16 mouse cellular contexts compared by ENCODE assay signal in the genomic region with DNA sequence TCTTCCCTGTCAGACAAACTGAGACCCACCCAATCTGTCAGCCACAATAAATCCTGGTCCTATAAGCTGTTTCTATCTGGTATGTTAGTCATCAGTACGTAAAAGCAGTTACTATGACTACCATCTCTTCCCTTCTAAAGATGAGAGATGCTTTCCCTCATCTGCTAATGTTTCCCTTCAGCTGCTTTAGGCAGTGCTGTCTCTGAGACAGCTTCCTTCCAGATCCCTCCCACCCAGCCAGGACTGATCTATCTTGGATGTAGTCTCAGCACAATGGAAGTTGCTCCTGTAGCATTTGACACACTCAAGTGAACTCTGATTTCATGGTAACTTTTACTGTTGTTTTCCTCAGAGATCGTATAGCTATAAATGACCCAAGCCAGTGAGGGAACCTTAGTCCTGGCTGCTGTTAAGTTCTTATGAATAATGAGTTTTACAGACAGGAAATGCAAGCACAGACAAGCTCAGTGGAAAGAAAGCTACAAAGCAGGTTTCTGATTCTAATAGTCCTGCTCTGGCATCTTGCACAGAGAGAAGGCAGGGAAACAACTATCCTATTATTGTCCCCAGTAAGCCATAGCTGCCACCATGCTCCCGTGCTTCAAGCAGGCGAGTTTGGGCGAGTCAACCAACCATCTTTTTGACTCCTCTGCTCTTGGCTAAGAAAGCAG.
DNase-seq lines count a peak whose midpoint lies in the region; ATAC-seq and TF ChIP-seq lines count a peak whose summit lies in the region.
"Had no signal": no experiment of that assay in that cellular context is flagged by ENCODE, and none has a peak within 500 bp of the region (broad histone marks: within the 10 kb centered on the region; RNA-seq: fewer than 3 reads in every experiment).

No protein-coding gene starts in this region.

- no peaks in the 10 kb centered on the region for H3K79me2 ChIP-seq in heart, adult 2 months (replicated peaks; ENCODE audit: control insufficient read depth, insufficient read depth, low read length)

- no peak overlapping the region for H3K9ac ChIP-seq in heart, adult 2 months (ENCODE audit: low read depth, low read length)
- no peak overlapping the region for H3K9ac ChIP-seq in heart, embryonic 11.5 days (ENCODE audit: low read depth, low read length)
- H3K9ac ChIP-seq in lung, postnatal 0 days (replicated peaks; ENCODE audit: low read depth), result no peak overlapping the region
- no peak overlapping the region for H3K9ac ChIP-seq in intestine, embryonic 15.5 days
- H3K9ac ChIP-seq: lung, embryonic 14.5 days had no signal

- no peak for ATAC-seq in heart, embryonic 11.5 days (replicated peaks; ENCODE audit: insufficient number of reproducible peaks, low FRiP score, low TSS enrichment)
- 0 out of 2 replicates have a peak, but pooled peaks have one; percentile 17 for ATAC-seq in lung, postnatal 0 days
- peak; percentile 12; the same call in 1 of the 2 replicates for ATAC-seq in intestine, embryonic 15.5 days
- ATAC-seq: midbrain, embryonic 16.5 days had no signal

- TF ChIP-seq EP300 in heart, adult 2 months (IDR thresholded peaks at IDR 0.05; ENCODE audit: insufficient read depth, low read depth, low read length), result no peak
- no peak for TF ChIP-seq EP300 in lung, postnatal 0 days (IDR thresholded peaks at IDR 0.05)

- WGBS in heart, adult 2 months, result 50% methylated on average over 5 of the region's 5 CpGs
- 78% methylated on average over 5 of the region's 5 CpGs for WGBS in heart, embryonic 11.5 days (ENCODE audit: insufficient replicate concordance)
- WGBS in lung, postnatal 0 days, result 67% methylated on average over 5 of the region's 5 CpGs
- 64% methylated on average over 5 of the region's 5 CpGs for WGBS in intestine, embryonic 15.5 days

- no peak overlapping the region for H3K4me2 ChIP-seq in heart, embryonic 11.5 days
- H3K4me2 ChIP-seq in lung, postnatal 0 days (replicated peaks; ENCODE audit: low read depth, low read length), result no peak overlapping the region
- H3K4me2 ChIP-seq in intestine, embryonic 15.5 days (replicated peaks), result no peak overlapping the region
- H3K4me2 ChIP-seq: lung, embryonic 14.5 days had no signal

- H3K4me1 ChIP-seq in heart, adult 2 months (ENCODE audit: control insufficient read depth, insufficient read depth, low read length), result peaks cover 2% of the 10 kb centered on the region
- H3K4me1 ChIP-seq in heart, embryonic 11.5 days (ENCODE audit: control insufficient read depth, insufficient read depth, low read length), result no peaks in the 10 kb centered on the region
- H3K4me1 ChIP-seq in lung, postnatal 0 days (ENCODE audit: insufficient read depth, low read depth, low read length), result no peaks in the 10 kb centered on the region
- no peaks in the 10 kb centered on the region for H3K4me1 ChIP-seq in intestine, embryonic 15.5 days (replicated peaks)

- no peak for TF ChIP-seq CTCF in heart, adult 2 months (IDR thresholded peaks at IDR 0.05)
- no peak for TF ChIP-seq CTCF in lung, postnatal 0 days (IDR thresholded peaks at IDR 0.05)

- H3K27me3 ChIP-seq in heart, adult 2 months (ENCODE audit: control insufficient read depth, insufficient read depth, low read length), result no peaks in the 10 kb centered on the region
- H3K27me3 ChIP-seq in heart, embryonic 11.5 days (ENCODE audit: control insufficient read depth, insufficient read depth, low read length), result no peaks in the 10 kb centered on the region
- no peaks in the 10 kb centered on the region for H3K27me3 ChIP-seq in lung, postnatal 0 days (replicated peaks; ENCODE audit: insufficient read depth, low read length)
- no peaks in the 10 kb centered on the region for H3K27me3 ChIP-seq in intestine, embryonic 15.5 days (replicated peaks)

- peak overlapping the region; percentile 33 for H3K27ac ChIP-seq in heart, adult 2 months
- H3K27ac ChIP-seq in heart, embryonic 11.5 days (ENCODE audit: low read depth, low read length), result no peak overlapping the region
- no peak overlapping the region for H3K27ac ChIP-seq in lung, postnatal 0 days (ENCODE audit: low read length)
- no peak overlapping the region for H3K27ac ChIP-seq in intestine, embryonic 15.5 days

- intact Hi-C loops in heart, adult 2 months (cut with DNase I), result no loop called here

- TF ChIP-seq POLR2A in heart, adult 2 months (IDR thresholded peaks at IDR 0.05; ENCODE audit: insufficient read depth, low read depth, low read length), result no peak

- H3K36me3 ChIP-seq in heart, adult 2 months (ENCODE audit: control insufficient read depth, insufficient read depth, low read length), result peaks cover 6% of the 10 kb centered on the region; the same call in 1 of the 2 replicates
- no peaks in the 10 kb centered on the region for H3K36me3 ChIP-seq in heart, embryonic 11.5 days (ENCODE audit: control insufficient read depth, insufficient read depth, low read length)
- H3K36me3 ChIP-seq in lung, postnatal 0 days (ENCODE audit: insufficient read depth, low read length), result no peaks in the 10 kb centered on the region
- no peaks in the 10 kb centered on the region for H3K36me3 ChIP-seq in intestine, embryonic 15.5 days

- no peak for DNase-seq in heart, adult 2 months
- DNase-seq in lung, postnatal 0 days (ENCODE audit: low spot score), result no peak
- DNase-seq in lung, postnatal 4 days, result no peak
- DNase-seq in telencephalon, adult 2 months (ENCODE audit: low read depth, low spot score), result peak; percentile 21
- no peak for DNase-seq in layer of hippocampus, adult 9-11 months
- DNase-seq: adrenal gland, postnatal 10 days; cerebellum, adult 2 months; gastrocnemius, postnatal 36 days; kidney, postnatal 25 days; left cerebral cortex, postnatal 4 days; lung, embryonic 14.5 days; right cerebral cortex, postnatal 4 days; thymus, adult 18-20 months had no signal

- no peaks in the 10 kb centered on the region for H3K9me3 ChIP-seq in heart, embryonic 11.5 days (replicated peaks; ENCODE audit: control insufficient read depth, low read length)
- no peaks in the 10 kb centered on the region for H3K9me3 ChIP-seq in lung, postnatal 0 days (ENCODE audit: low read length)
- no peaks in the 10 kb centered on the region for H3K9me3 ChIP-seq in intestine, embryonic 15.5 days

- H3K4me3 ChIP-seq in heart, adult 2 months, result no peak overlapping the region
- H3K4me3 ChIP-seq in heart, embryonic 11.5 days (ENCODE audit: low read depth, low read length), result no peak overlapping the region
- H3K4me3 ChIP-seq in lung, postnatal 0 days (ENCODE audit: low read depth, low read length), result no peak overlapping the region
- H3K4me3 ChIP-seq in intestine, embryonic 15.5 days (replicated peaks), result no peak overlapping the region
